ENCODE assay signal across 29 mouse cellular contexts in the genomic region with DNA sequence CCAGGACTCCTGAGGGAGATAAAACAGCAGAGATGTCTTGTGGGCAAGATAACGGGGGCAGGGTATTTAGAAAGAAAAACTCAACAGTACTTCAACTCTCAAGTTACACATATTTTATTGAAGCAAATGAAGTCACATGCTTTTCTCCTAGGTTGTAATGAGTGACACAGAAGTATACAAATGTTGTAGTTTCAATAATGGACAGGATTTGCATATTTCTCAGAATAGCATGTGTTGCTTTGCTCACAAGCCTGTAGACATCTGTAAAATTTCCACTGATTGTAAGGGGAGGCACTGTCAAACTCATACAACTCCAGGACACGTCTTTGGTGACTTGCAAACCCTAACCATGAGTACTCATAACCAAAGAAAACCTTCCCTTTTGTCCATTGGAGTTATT.
"Had no signal": no experiment of that assay in that cellular context is flagged by ENCODE, and none has a peak within 500 bp of the region (broad histone marks: within the 10 kb centered on the region; RNA-seq: fewer than 3 reads in every experiment).

No protein-coding gene starts in this region.

- H3K27me3 ChIP-seq: limb, embryonic 12.5 days; limb, embryonic 13.5 days; limb, embryonic 15.5 days; liver, embryonic 12.5 days; liver, embryonic 13.5 days; liver, embryonic 15.5 days; lung, embryonic 15.5 days; megakaryocyte, embryonic 14.5 days; midbrain, embryonic 12.5 days; midbrain, embryonic 13.5 days; midbrain, embryonic 15.5 days had no signal

- H3K9me3 ChIP-seq: limb, embryonic 10.5 days; limb, embryonic 12.5 days; limb, embryonic 13.5 days; limb, embryonic 15.5 days; liver, embryonic 12.5 days; liver, embryonic 13.5 days; liver, embryonic 15.5 days; lung, embryonic 15.5 days; megakaryocyte, embryonic 14.5 days; midbrain, embryonic 10.5 days; midbrain, embryonic 12.5 days; midbrain, embryonic 13.5 days; midbrain, embryonic 15.5 days had no signal

- H3K36me3 ChIP-seq: limb, embryonic 10.5 days; limb, embryonic 12.5 days; limb, embryonic 13.5 days; limb, embryonic 15.5 days; liver, embryonic 12.5 days; liver, embryonic 13.5 days; liver, embryonic 15.5 days; lung, embryonic 15.5 days; midbrain, embryonic 10.5 days; midbrain, embryonic 12.5 days; midbrain, embryonic 13.5 days; midbrain, embryonic 15.5 days had no signal

- H3K4me2 ChIP-seq: limb, embryonic 12.5 days; limb, embryonic 13.5 days; limb, embryonic 15.5 days; liver, embryonic 11.5 days; liver, embryonic 12.5 days; liver, embryonic 13.5 days; liver, embryonic 15.5 days; lung, embryonic 14.5 days; lung, embryonic 15.5 days; midbrain, embryonic 11.5 days; midbrain, embryonic 12.5 days; midbrain, embryonic 13.5 days; midbrain, embryonic 15.5 days had no signal

- H3K27ac ChIP-seq: limb, embryonic 10.5 days; limb, embryonic 12.5 days; limb, embryonic 13.5 days; limb, embryonic 15.5 days; liver, embryonic 12.5 days; liver, embryonic 13.5 days; liver, embryonic 14.5 days; liver, embryonic 15.5 days; lung, embryonic 15.5 days; macrophage; midbrain, embryonic 10.5 days; midbrain, embryonic 12.5 days; midbrain, embryonic 13.5 days; midbrain, embryonic 15.5 days had no signal

- H3K4me1 ChIP-seq: limb, embryonic 12.5 days; limb, embryonic 15.5 days; liver, embryonic 12.5 days; liver, embryonic 13.5 days; liver, embryonic 15.5 days had no signal

- H3K4me3 ChIP-seq: limb, embryonic 10.5 days; limb, embryonic 12.5 days; limb, embryonic 13.5 days; limb, embryonic 15.5 days; liver, embryonic 12.5 days; liver, embryonic 13.5 days; liver, embryonic 15.5 days; lung, embryonic 15.5 days; megakaryocyte, embryonic 14.5 days; midbrain, embryonic 10.5 days; midbrain, embryonic 12.5 days; midbrain, embryonic 13.5 days; midbrain, embryonic 15.5 days; myocyte had no signal

- H3K9ac ChIP-seq: limb, embryonic 12.5 days; limb, embryonic 13.5 days; limb, embryonic 15.5 days; liver, embryonic 12.5 days; liver, embryonic 13.5 days; liver, embryonic 14.5 days; liver, embryonic 15.5 days; liver, postnatal 0 days; lung, embryonic 14.5 days; lung, embryonic 15.5 days; midbrain, embryonic 12.5 days; midbrain, embryonic 13.5 days; midbrain, embryonic 15.5 days had no signal

- DNase-seq: left cerebral cortex, postnatal 4 days; liver; liver, embryonic 13.5 days; liver, postnatal 0 days; lung, adult 18-20 months; lung, adult 2 months; lung, embryonic 14.5 days; lung, postnatal 10 days; lung, postnatal 14 days; lung, postnatal 36 days; lung, postnatal 4 days; midbrain, embryonic 14.5 days had no signal
